Mouse (Mus musculus) heart, postnatal 0 days (tissue): ENCODE results near the gene Sars2.

Experiments used
- CTCF ChIP-seq: IDR thresholded peaks from 2 replicates; pipeline ENCODE4 v1.5.1; 2016; ENCODE audit warnings: antibody characterized with exemption, control low read depth, low read depth
- EP300 ChIP-seq: IDR thresholded peaks from 2 replicates; pipeline ENCODE4 v1.6.1; 2016; ENCODE audit warnings: antibody characterized with exemption, low read depth

DNA sequence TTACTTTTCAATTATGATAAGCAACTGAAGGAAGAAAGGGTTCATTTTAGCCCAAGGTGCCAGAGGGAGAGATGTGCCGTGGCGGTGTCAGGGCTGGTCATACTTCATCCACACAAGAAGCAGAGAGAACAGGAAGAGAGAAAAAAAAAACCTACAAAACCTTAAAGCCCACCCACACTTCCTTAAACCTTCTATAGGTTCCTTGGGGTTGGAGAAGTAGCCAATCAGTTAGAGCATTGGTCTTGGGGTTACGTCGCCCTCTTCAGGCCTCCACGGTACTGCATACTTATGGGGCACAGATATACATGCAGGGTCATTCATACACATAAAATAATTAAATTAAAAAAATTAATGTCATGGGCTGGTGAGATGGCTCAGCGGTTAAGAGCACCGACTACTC, 19.7 kb upstream of the Sars2 start:
- TF ChIP-seq CTCF (no peak), EP300 (no peak)
